Mouse (Mus musculus) gastrocnemius, postnatal 14 days (tissue): Measurements from ENCODE around the gene Zer1. TPM values are rescaled to one million over a fixed set of nuclear protein-coding genes. Genes with fewer than 3 reads are reported as not detected.
A peak's percentile ranks its signal among the peaks of the same experiment; 100 is the strongest.
"Not testable (repeated sequence)": the region's sequence is repeated elsewhere in the genome, so short reads cannot be mapped to it uniquely, and the experiment has no call there.

Experiments used
- DNase-seq: peaks from one replicate; pipeline ENCODE4 v3.0.0; 2021; ENCODE audit warnings: mixed read lengths
- intact Hi-C: fragments of 180-260 bp; cut with DNase I; formaldehyde crosslinking; loops from one replicate; pipeline ENCODE4 v1.15.1; 2025; ENCODE audit warnings: low total_unique reads
- long read RNA-seq, 2 experiments: library from polyadenylated mRNA; stranded (forward); transcript quantifications; one replicate each; pipeline ENCODE4 v2.0.0; 2021
- total RNA-seq, 2 experiments: library from RNA; stranded (reverse); gene quantifications; 2 replicates each; pipeline ENCODE4 v1.2.3; 2021

Zer1 gene
- total RNA-seq, result 10 to 100 TPM; 17.7 to 20.6 TPM
- long read RNA-seq, experiment 1, full-length matches to known transcripts, result 13 of 41 reads
- long read RNA-seq, experiment 1, partial matches to known transcripts, result 7 of 41 reads
- long read RNA-seq, experiment 1, other reads (novel, unspliced or antisense), result 21 of 41 reads
- long read RNA-seq, experiment 2, full-length matches to known transcripts, result 26 of 56 reads
- long read RNA-seq, experiment 2, partial matches to known transcripts, result 5 of 56 reads
- long read RNA-seq, experiment 2, other reads (novel, unspliced or antisense), result 25 of 56 reads

DNA sequence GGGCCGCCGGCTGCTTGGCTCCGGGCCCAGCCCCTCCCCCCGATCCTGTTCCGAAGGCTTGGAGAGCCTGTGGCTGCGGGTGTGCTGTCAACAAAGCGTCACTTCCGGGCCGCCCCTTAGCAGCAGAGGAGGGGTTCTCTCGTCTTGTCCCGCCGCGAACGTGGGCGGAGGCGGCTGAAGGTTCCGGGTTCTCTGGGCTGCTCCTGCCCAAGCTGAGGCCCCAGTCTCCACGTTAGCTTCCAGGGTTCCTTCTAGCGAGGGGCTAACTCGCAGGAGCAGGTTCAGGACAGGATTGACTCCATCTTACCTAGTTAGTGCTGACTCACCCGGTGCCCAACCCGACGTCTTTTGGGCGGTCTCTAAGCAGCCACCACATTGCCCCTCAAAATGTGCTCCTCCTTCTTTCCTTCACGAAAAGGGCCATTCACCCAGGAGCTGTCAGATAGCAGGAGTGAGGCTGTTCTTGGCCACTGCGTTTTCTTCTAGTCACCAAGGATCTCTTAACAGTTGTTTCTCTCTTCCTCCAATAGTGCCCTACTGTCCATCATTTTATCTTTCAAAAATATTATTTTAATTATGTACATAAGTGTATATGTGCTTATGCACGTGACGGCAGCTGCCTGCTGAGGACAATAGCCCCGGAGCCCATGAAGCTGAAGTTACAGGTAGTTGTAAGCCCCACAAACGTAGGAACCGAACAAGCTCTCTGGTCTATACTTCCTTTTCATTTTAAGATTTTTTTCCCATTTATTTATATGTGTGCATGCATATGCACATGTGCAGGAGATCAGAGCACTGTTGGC is at the start of gene Zer1:
TSS of gene Zer1 (minus strand) at position 114 of the 803 bp plus-strand sequence.
- intact Hi-C loops, result no loop called here
- DNase-seq, result peak; percentile 98

DNA sequence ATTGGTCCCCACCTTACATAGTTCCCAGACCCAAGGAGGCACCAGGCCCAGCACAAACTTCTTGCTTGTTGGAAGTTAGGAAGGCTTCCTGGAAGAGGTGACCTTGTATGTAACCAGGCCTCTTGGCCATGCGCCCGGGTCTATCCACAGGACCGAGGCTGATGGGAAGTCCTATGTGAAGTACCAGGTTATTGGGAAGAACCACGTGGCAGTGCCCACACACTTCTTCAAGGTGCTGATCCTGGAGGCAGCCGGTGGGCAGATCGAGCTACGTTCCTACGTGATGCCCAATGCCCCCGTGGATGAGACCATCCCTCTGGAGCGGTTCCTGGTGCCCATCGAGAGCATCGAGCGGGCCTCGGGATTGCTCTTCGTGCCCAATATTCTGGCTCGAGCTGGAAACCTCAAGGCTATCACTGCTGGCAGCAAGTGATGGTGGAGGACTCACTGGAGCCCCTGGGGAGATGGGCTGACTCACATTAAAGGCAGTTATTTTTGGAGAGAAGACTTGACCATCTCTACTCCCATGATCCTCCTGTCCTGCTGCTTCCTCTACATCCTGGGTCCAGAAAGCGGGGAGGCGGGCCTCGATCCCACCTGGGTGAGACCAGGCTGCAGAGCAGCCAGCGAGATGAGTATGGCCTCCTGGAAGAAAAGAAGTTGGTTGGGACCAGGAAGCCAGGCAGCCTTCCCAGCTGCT is 49.3 kb upstream of the Zer1 start:
- intact Hi-C loops, result no loop called here
- no peak for DNase-seq

DNA sequence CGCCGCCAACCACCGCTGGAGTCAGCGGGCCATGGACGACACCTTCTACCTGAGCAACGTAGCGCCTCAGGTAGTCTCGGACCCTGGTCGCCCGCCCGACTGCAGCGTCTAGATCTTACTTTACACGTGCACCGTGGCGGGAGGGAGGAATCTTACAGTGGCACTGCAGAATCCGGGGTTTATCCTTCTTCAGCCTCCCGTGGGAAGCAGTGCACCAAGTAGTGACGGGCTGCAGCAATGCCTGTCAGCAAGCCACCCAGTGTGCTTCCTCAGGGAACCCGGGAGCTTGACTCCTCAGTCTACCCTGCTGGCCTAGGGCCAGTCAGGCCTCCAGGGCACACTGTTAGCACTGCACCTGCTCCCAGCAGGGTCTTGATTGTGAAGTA is 47.6 kb upstream of the Zer1 start:
- no peak for DNase-seq
- intact Hi-C loops, result no loop called here

- peak; percentile 86 for DNase-seq
- intact Hi-C loops, result no loop called here
Observed at GRCm38 (mm10) chr2:30171371-30171996, 47.1 kb upstream of the Zer1 start, which contains the start of gene Endog. Gene Endog, plus strand, starts transcription at chr2:30171493.

DNA sequence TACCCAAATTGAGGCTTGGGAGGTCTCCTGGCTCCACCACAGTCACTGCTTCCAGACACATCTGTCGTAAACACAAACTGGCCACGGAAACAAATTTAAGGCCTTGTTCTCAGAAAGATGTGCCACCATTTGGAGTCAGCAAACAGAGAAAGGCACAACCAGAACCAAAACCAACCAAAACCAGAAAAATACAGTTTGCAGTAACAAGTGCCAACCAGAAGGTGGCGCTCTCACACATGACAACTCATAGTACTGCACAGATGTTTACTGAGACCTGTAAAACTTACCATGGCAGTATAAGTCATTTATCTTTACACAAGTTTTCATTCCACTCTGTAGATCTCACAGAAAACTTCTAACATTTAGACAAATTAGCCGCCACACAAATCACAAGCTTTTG is 42.3 kb upstream of the Zer1 start:
- intact Hi-C loops, result no loop called here
- DNase-seq, result no peak

GRCm38 (mm10) chr2:30164340-30164932 is 40.1 kb upstream of the Zer1 start:
- intact Hi-C loops, result loop anchor here (5.0 kb wide), 1 partner anchor 57 kb away; no protein-coding TSS in a partner anchor
- no peak for DNase-seq

DNA sequence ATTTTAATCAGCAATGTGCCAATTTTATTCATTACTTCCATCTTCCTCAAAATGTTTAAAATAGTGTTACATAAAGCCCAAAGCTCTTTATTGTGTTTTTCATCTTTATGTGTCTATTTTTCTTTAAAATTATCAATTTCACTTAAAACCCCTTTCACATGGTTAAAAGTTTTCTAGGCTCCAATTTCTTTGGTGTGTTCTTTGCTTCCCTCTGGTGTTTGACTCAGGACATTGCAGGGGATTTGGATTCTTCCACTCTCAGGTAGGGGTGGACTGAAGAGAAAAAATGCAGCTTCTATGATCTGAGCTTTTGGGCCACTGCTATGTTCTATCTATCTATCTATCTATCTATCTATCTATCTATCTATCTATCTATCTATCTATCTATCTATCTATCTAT is 37.4 kb upstream of the Zer1 start:
- no peak for DNase-seq

GRCm38 (mm10) chr2:30159871-30160270 is 35.5 kb upstream of the Zer1 start:
- DNase-seq, result not testable (repeated sequence)
- intact Hi-C loops, result loop anchor here (5.0 kb wide), 1 partner anchor 53 kb away; no protein-coding TSS in a partner anchor

More for the DNA sequence above, 37.4 kb upstream of the Zer1 start:
- intact Hi-C loops, result loop anchor here (5.0 kb wide), 1 partner anchor 55 kb away; no protein-coding TSS in a partner anchor

- no peak for DNase-seq
- intact Hi-C loops, result no loop called here
Observed at GRCm38 (mm10) chr2:30152616-30153015, 28.2 kb upstream of the Zer1 start.

DNA sequence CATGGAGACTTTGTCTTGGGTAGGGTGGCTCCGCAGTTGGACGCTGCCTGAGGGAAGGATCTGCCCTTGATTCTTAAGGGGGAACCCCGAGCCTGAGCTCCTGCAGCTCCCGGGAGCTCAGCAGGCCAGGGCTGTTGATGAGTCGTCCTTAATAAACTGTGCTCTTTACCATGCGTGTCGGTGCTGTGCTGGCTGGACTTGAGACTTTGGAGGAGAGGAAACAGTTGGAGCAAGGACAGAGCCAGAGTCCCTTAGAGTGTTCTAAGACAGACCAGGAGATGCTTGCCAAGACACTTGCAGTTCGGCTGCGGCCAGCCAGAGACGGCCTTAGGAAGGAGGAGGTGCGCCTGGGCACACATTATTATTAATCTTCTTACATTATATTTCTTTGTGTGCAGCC is 27.5 kb upstream of the Zer1 start:
- intact Hi-C loops, result no loop called here
- no peak for DNase-seq

GRCm38 (mm10) chr2:30147466-30147865 is 23.1 kb upstream of the Zer1 start:
- intact Hi-C loops, result no loop called here
- peak; percentile 25 for DNase-seq

GRCm38 (mm10) chr2:30144436-30144835 is 20.1 kb upstream of the Zer1 start:
- DNase-seq, result no peak
- intact Hi-C loops, result no loop called here

GRCm38 (mm10) chr2:30140021-30140420 is 15.6 kb upstream of the Zer1 start:
- intact Hi-C loops, result not testable (repeated sequence)

DNA sequence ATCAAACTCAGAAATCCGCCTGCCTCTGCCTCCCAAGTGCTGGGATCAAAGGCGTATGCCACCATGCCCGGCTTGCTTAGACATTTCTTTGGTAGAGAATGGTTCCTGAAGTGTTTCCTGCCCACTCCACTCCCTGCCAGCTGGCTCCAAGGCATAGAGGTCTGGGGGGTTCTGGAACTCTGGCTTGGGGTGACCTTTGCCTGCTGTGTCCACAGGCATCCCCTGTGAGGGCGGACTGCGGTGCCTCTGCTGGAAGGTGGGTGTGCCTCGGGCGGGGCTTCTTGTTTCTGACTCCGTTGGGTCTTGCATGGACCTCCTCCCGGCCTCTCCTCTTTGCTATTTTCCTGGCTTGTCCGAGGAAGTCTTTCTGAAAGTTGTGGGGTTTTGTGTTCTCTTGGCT is 12.1 kb upstream of the Zer1 start:
- no peak for DNase-seq
- intact Hi-C loops, result no loop called here

More at GRCm38 (mm10) chr2:30140021-30140420, 15.6 kb upstream of the Zer1 start:
- DNase-seq, result not testable (repeated sequence)

GRCm38 (mm10) chr2:30134928-30135620 is 10.7 kb upstream of the Zer1 start:
- no peak for DNase-seq
- intact Hi-C loops, result no loop called here

- intact Hi-C loops, result no loop called here
- DNase-seq, result no peak
Observed at GRCm38 (mm10) chr2:30134378-30134711, 10.0 kb upstream of the Zer1 start.

GRCm38 (mm10) chr2:30133613-30134377 is 9.4 kb upstream of the Zer1 start, which contains the start of gene Tbc1d13:
Gene Tbc1d13, plus strand, starts transcription at chr2:30133746.
- intact Hi-C loops, result no loop called here
- DNase-seq, result peak; percentile 98
